Mouse (Mus musculus): ENCODE results near the gene Bdnf. TPM values are rescaled to one million over a fixed set of nuclear protein-coding genes. Genes with fewer than 3 reads are reported as not detected.

Gene Bdnf
- total RNA-seq, 4 experiments from 2014 or later: 15.1 to 16.9 (median 16.5) TPM

DNA sequence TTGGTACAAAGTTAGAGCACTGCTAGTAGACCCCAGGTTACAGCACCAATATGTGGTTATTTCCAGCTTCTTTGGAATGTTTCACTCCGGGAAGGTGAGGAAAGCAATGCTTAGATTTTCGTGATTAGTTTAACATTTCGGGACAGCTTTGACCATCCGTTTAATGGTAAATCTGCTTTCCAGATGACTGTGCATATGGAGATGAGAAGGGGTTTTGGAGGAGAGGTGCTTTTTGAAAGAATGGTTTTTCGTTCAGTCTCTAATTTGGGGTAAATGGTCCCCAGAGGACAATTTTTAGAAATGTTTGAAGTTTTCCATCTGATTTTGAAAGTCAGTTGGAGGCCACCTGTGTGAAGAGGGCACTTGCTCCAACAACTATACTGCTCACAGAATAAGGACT is 29.6 kb downstream of the Bdnf start:
- no peak for DNase-seq (ENCODE audit: low spot score in 2 of 2)

DNA sequence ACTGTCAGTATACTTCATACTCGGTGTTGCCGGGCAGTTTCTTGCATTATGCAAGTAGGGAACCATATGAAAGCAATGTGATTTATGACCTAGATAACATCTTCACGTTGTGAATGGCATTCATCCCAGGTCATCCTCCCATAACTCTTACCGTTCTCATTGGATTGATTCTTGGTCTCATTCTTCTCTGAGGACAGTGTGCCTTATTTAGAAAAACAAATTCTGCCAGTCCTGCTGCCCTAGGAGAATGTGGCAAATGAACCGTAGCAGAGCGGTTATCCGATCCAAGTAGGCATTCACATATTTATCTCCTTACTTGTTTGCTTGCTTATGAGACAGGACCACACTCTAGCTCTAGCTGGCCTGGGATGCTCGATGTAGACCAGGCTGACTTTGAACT is 32.0 kb downstream of the Bdnf start:
- DNase-seq (ENCODE audit: low spot score in 2 of 2): no peak

DNA sequence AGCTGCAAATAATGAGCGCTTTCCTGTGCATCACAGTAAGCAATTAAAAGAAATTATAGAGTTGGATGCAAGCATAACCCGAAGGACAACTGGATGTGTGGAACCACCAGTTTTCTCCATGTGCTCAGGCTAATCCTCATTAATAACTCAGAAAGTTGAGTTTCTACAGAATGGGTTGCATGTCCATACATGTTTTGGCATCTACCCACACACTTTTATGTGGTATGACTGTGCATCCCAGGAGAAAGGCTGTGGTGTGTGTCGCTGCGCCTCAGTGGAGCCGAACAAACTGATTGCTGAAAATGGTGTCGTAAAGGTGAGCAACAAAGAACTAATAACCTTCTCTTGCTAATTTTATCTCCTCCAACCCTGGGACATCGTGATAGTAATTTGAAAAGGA is 34.8 kb downstream of the Bdnf start:
- no peak for DNase-seq (ENCODE audit: low spot score in 2 of 2)

DNA sequence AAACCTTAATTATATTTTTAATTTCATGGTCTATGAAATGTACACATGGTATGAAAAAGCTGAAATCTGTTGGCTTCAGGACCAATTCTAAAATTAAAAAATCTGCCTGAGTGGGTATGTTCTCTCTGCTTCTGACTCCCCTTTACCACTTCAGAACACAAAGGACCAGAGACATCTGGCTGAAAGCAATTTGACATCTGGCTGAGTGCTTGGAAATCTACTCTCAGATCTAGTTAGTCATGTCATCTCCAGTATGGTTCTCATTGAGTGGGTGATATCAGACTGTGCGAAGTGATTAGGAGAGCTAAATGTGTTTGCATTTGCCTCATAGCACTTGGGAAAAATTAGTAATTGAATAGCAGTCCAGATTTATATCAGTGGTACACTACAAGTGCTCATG is 36.5 kb downstream of the Bdnf start:
- peak in 1 of 2 experiments; percentile 16 for DNase-seq (ENCODE audit: low spot score in 2 of 2)

- DNase-seq (ENCODE audit: low spot score in 2 of 2): no peak
These were observed 50.8 kb downstream of the Bdnf start for GRCm38 (mm10) chr2:109725261-109725660.

DNA sequence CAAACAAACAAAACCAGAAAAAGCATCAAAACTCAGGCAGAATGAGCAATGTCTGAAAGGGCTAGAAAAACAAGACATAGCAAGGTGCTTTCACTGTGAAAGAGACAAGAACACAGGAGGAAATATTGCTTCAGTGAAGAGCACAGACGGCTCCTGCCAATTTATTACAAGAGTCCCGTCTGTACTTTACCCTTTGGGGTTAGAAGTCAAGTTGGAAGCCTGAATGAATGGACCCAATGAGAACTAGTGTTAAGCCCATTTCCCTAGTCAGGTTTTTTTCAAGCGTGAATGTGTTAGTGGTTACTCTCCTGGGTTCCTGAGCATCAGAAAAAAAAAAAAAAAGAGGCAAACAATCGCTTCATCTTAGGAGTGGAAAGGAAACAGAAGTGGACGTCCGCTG is 51.3 kb downstream of the Bdnf start:
- no peak for DNase-seq (ENCODE audit: low spot score in 2 of 2)

- no peak for DNase-seq (ENCODE audit: low spot score in 2 of 2)
These were observed 54.7 kb downstream of the Bdnf start for GRCm38 (mm10) chr2:109729221-109729620.

DNA sequence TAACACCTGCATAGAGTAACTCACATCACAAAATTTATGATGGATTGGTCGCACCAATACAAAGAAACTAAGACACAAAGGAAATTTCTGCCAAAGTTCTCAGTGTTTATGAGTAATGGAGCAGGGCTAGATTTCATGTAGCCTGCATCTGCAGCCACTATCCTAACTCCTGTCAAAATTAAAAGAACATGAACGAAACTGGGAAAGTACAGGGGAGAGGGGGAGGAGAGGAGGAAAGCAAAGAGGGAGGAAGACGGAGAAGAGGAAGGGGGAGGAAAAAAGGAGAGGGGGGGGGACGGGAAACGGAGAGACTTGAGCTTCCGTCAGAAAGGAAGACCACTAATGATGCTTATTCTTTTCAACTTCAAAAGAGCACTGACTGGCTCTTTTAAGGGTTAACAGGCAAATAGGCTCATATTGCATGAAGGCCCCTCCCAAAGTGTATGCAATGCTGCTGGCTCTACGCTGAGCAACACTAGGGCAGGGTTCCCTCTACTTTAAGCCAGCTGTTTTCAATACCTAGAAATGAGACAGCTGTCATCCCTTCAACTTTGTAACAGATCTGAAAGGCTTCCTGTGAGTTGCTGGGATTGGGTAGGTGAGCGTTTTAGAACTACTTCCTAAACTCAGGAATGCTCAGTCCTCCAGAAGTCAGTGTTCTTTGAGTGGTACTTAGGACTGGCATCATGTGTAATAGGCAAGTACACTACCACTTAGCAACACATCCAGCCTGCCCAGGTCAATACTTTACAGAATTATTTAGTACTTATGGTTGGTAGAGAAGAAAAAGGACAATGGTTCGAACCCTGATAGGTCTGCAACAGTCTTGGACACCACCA is 58.9 kb downstream of the Bdnf start:
- DNase-seq (ENCODE audit: low spot score in 2 of 2): no peak

DNA sequence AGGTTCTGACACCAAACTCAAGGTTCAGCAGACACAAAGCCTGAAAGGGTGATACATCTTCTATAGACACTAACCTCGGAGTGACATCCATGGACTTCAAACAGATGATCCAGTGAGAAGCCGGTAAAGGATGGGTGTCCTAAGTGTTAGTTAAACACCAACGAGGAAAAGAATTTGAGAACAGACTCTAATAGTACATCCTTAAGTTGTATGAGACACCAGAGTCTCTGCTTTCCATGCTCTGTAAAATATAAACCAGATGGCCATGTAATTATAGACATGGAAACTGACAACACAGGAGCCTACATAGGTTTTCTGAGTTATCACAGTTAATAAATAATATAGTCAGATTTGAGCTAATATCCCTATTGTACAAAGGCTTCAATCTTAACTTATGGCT is 59.7 kb downstream of the Bdnf start:
- no peak for DNase-seq (ENCODE audit: low spot score in 2 of 2)

- no peak for DNase-seq (ENCODE audit: low spot score in 2 of 2)
These were observed 60.2 kb downstream of the Bdnf start for GRCm38 (mm10) chr2:109734666-109735065.

DNA sequence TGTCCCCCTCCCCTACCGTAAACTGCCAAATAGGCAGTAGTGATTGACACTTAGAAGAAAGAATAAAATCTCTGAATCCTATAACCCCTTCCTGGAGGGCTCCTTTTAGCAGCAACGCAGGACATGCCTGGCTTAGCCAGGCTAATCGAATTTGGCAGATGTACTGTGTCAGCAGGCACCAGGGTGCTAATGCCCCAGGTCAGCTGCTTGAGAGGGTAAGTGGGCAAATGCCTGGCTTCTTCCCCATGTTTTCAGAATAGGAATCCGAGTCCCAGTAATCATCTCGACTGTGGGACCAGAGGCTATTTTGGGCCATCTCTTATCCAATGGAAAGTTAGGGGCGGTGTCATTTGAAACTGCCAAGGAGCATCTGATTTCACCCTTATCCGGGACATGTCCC is 60.8 kb downstream of the Bdnf start:
- DNase-seq (ENCODE audit: low spot score in 2 of 2): no peak

- no peak for DNase-seq (ENCODE audit: low spot score in 2 of 2)
These were observed 61.8 kb downstream of the Bdnf start for GRCm38 (mm10) chr2:109736306-109736705.

- no peak for DNase-seq (ENCODE audit: low spot score in 2 of 2)
These were observed 63.8 kb downstream of the Bdnf start for GRCm38 (mm10) chr2:109738331-109738730.

DNA sequence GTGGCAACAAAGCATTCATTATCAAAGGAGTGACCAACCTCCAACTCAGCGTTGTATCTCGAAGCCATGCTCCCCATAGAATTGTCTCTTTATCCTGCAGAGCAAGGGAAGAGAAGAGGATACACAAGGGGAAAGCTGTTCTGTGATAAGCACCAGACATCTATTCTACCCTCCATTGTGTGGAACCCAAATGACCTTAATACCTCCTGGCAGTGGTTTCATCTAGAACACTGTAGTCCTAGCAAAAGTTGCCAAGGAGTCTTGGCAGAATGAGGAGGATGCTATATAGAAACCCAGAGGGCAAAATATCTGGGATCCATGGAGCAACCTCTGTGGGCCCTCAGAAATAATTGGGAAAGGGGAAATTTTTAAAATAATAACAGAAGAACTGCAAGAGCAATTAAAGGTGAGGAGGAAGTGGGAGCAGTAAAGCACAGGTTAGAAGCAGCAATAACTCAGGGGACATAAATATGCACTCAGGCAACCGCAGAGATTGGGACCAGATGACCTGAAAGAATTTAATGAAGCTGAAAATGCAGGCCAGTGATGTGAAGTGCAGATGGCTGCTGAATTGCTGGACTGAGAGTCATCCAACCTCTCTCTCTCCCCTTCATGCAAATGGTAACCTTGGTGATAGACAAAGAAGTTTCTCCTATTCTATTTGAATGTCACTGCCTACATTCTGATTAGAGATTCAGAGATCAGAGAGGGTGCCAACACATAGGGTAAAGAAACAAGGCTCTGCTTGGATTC is 68.9 kb downstream of the Bdnf start:
- DNase-seq (ENCODE audit: low spot score in 2 of 2): no peak

DNA sequence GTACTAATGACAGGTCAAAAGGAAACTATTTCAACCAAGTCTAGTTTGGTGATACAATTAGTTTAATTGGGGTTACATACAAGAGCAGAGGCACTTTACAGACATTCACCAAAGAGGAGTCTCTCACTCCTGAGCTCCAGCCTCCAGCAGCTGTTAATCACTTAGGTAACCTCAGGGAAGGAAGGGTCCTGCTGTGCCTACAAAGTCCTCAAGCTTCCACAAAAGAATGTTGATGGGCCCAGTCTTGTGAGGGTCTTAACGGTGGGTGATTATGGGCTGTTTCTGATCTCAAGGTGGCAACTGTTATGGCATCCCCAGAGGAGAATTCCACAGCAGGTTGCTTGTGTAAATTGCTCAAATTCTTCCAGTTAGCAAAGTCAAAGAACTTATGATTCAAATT is 71.7 kb downstream of the Bdnf start:
- DNase-seq (ENCODE audit: low spot score in 2 of 2): no peak

GRCm38 (mm10) chr2:109748412-109748811 is 73.9 kb downstream of the Bdnf start:
- no peak for DNase-seq (ENCODE audit: low spot score in 2 of 2)

DNA sequence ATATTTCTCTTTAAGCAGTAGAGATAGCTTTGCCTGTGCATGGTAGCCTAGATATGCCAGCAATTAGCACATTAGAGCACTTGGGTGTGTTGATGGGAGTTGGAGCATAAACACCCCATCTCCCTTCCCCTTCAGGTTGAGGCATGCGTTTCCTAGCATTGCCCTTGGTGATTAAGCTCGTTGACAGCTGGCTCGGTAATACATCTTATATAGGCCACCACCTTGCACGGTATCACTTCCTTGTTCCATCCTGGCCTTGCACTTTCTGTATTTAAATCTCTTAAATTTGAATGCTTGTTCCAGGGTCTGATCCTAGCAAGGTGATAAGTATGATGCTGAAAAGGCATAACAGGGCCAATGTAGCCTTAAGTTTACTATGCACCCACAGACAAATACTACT is 74.3 kb downstream of the Bdnf start:
- no peak for DNase-seq (ENCODE audit: low spot score in 2 of 2)

GRCm38 (mm10) chr2:109749964-109750363 is 75.5 kb downstream of the Bdnf start:
- DNase-seq (ENCODE audit: low spot score in 2 of 2): no peak

DNA sequence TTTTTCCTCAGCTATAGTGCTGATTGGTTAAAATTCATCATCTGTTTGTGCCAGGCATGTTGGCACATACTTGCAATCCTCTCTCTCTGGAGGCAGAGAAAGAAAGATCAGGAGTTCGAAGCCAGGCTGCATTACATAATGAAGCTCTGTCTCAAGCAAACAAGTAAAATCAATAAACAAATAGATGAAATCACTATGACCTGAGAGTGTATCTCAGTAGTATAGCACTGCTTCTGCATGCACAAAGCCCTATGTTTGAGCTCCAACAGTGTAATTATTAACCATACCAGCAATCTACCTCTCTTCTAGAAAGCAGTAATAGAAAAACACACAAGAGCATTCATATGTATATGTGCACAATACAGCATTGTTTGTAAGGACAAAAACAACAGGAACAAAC is 76.0 kb downstream of the Bdnf start:
- DNase-seq (ENCODE audit: low spot score in 2 of 2): no peak

DNA sequence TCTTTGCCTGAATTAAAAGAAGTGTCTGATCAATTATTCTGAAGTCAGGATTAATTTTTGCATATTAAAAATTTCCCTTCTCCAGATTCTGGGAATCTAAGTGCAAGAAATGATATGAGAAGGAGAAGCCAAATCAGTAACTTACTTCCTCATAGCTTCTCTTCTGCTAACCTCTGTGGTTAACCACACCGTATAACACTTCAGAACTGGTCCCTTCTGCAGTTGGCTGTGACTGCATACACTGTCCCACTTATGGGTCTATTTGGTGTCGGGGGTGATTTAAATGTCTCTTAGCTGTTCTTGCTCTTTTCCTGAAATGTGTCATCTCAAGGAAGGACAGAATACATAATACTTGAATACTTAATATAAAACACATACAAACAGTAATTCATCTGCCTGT is 81.8 kb downstream of the Bdnf start:
- DNase-seq (ENCODE audit: low spot score in 2 of 2): no peak

DNA sequence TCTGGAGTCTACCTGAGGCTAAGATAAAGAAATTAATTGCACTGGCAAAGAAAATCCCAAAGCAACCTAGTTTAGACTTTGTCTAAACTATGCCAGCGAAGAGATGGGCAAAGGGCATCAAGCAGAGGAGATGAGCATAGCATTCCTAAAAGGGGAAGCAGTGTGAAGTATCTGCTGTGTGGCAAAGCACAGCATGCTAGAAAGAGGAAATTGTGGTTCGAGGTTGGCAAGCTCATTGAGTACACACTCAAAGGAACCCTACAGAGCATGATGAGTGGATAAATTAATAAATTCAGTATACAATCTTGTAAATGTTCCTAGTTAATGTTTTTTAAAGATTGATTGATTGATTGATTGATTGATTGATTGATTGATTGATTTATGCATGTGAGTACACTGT is 92.3 kb downstream of the Bdnf start:
- no peak for DNase-seq (ENCODE audit: low spot score in 2 of 2)

GRCm38 (mm10) chr2:109768814-109769213 is 94.3 kb downstream of the Bdnf start:
- DNase-seq (ENCODE audit: low spot score in 2 of 2): no peak

GRCm38 (mm10) chr2:109776374-109776773 is 101.9 kb downstream of the Bdnf start:
- DNase-seq (ENCODE audit: low spot score in 2 of 2): no peak
